Mouse (Mus musculus) embryonic facial prominence, embryonic 12.5 days (tissue): Measurements from ENCODE around the gene Lefty1. TPM values are rescaled to one million over a fixed set of nuclear protein-coding genes. Genes with fewer than 3 reads are reported as not detected.
A peak's percentile ranks its signal among the peaks of the same experiment; 100 is the strongest.

Experiments used
- ATAC-seq: fragments of 200-750 bp; cut with Nextera tagmentation; 2 replicates; pipeline ENCODE4 v1.8.0; 2017; ENCODE audit not compliant: insufficient number of reproducible peaks, insufficient read depth, low FRiP score, low TSS enrichment
- H3K27ac ChIP-seq: fragments of 300-500 bp; sonication (generic); 2 replicates; pipeline ENCODE4 v1.5.1; 2016; ENCODE audit warnings: mild to moderate bottlenecking
- H3K27me3 ChIP-seq: fragments of 300-500 bp; sonication (generic); 2 replicates; pipeline ENCODE4 v1.6.1; 2016; ENCODE audit warnings: mild to moderate bottlenecking, moderate library complexity
- H3K36me3 ChIP-seq: fragments of 300-500 bp; sonication (generic); 2 replicates; pipeline ENCODE4 v1.6.1; 2016; ENCODE audit warnings: mild to moderate bottlenecking
- H3K4me1 ChIP-seq: fragments of 300-500 bp; sonication (generic); 2 replicates; pipeline ENCODE4 v1.6.1; 2016
- H3K4me2 ChIP-seq: fragments of 300-500 bp; sonication (generic); replicated peaks from 2 replicates; pipeline ENCODE4 v1.6.1; 2016; ENCODE audit warnings: mild to moderate bottlenecking, moderate library complexity
- H3K4me3 ChIP-seq: fragments of 300-500 bp; sonication (generic); 2 replicates; pipeline ENCODE4 v1.5.1; 2016; ENCODE audit warnings: mild to moderate bottlenecking
- H3K9ac ChIP-seq: fragments of 300-500 bp; sonication (generic); 2 replicates; pipeline ENCODE4 v1.6.1; 2016; ENCODE audit warnings: mild to moderate bottlenecking, moderate library complexity
- H3K9me3 ChIP-seq: fragments of 300-500 bp; sonication (generic); 2 replicates; pipeline ENCODE4 v1.6.1; 2016; ENCODE audit warnings: mild to moderate bottlenecking, moderate library complexity
- WGBS: fragments of 180-500 bp; shearing (Covaris S2); methylation state at CpG from one replicate; pipeline ENCODE4 v1.1.7; 2016; 5-methylcytosine and 5-hydroxymethylcytosine counted together
- polyA plus RNA-seq: library from polyadenylated mRNA; unstranded; fragments of >200 nt; fragmentation: Nextera tagmentation; extraction: Ambion mirVana; gene quantifications from 2 replicates; pipeline ENCODE4 v1.2.1, GENCODE M21; 2016

The Lefty1 gene
- polyA plus RNA-seq, 1 experiment from 2014 or later, result 2.4 TPM

DNA sequence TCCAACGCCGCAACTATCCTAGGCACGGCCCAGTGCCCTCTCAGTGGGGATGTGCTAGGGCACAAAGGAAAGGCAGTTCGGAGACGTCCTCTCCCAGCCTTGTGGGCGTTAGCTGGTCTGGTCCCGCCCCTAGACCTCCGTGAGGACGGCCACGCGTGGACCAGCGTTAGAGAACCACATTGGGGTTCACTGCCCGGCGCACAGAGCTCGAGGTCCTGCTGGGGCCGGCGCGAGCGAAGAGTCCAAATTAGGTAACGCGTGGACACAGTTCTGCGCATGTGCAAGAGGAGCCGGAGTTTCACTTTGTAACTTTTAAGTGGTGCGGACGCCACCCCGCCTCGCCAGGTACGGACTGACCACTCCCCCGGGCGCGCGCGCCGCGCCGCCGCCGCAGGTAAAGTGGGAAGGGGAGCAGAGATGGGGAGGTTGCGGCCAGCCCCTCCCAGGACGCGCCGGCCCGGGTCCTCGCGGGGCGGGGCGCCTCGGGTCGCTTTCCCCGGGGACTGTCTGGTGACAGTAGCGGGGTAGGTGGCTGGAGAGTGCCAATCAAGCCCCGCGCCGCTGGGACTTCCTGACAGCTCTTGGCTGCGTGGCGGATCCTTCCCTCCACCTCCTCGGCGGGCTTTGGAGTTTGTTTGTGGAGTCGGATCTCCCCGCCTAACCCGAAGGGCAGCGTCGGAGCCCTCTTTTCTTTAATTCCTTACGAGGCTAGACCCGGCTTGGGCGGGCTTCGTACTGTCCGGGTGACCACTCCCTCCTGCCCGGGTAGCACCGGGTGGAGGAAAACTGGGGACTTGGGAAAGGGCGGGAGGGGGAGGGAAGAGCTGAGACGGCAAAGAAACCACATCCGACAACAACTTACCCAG, 7.6 kb downstream of the Lefty1 start, which contains the start of gene Tmem63a:
Gene Tmem63a, plus strand, starts transcription at position 179 of the 866 bp plus-strand sequence.
- WGBS, result under 1% methylated on average over 73 of the region's 73 CpGs
- no peak for ATAC-seq
- Histone ChIP-seq H3K27ac (no peak within 1 kb of the TSS), H3K4me3 (peak within 1 kb of the TSS; percentile 71), H3K36me3 (no peaks in the 10 kb centered on the region), H3K9me3 (no peaks in the 10 kb centered on the region), H3K27me3 (peaks cover 43% of the 10 kb centered on the region), H3K9ac (peak within 1 kb of the TSS; percentile 66), H3K4me1 (peaks cover 32% of the 10 kb centered on the region), H3K4me2 (peak within 1 kb of the TSS; percentile 91)

DNA sequence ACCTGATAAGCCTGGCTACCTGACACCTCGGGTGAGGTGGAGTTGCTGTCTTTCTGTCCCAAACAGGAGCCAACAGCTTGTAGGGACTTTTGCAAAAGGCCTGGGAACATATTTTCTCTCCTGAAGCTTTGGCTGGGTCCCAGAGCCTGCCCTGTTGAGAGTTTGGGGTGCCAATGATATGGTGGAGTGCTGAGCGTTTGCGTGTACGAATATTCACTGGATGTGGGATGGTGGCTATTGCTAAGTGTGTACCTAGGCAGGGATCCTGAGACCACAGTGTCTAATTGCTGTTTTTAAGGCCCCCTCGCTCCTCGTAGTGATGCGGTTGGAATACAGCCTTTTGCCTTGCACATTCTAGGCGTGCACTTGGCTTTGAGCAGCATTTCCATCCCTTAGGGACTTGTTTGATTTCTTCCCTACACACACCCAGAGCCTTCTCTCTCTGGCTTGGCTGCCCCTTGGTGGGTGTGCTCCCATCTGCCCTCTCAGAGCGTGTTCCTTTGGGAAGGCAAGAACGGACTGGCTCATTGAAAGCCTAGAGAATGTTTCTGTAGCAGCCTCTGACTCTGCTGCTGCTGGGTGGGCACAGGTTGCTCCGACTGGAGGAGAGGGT, 8.3 kb downstream of the Lefty1 start:
- Histone ChIP-seq H3K36me3 (no peaks in the 10 kb centered on the region), H3K4me1 (peaks cover 32% of the 10 kb centered on the region), H3K4me3 (peak overlapping the region; percentile 71), H3K9me3 (no peaks in the 10 kb centered on the region), H3K9ac (peak overlapping the region; percentile 66), H3K4me2 (peak overlapping the region; percentile 91), H3K27ac (no peak overlapping the region), H3K27me3 (peaks cover 36% of the 10 kb centered on the region)
- WGBS, result 45% methylated on average over 11 of the region's 11 CpGs
- no peak for ATAC-seq

DNA sequence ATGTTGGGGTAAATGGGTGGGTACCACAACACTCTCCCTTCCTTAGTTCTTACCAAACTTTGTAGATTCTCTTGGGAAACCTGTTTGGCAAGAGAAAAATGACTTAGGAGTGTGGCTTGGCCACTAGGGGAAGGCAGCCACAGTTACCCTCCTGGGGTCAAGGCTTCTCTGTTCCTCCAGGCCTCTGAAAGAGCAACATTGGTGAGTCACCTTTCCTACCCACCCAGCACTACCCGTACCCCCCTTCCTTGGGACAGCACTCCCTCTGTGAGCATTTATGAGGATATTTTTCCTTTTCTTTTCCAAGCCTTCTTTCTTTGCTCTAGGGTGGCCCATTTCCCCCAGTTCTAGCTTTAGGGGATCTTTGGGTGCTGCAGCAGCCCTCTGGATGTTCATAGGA, 9.1 kb downstream of the Lefty1 start:
- no peak overlapping the region for H3K4me2 ChIP-seq
- 70% methylated on average over 1 of the region's 1 CpGs for WGBS
- peaks cover 32% of the 10 kb centered on the region for H3K4me1 ChIP-seq
- peaks cover 34% of the 10 kb centered on the region for H3K27me3 ChIP-seq
- ATAC-seq, result no peak
- no peak overlapping the region for H3K27ac ChIP-seq
- no peak overlapping the region for H3K4me3 ChIP-seq
- no peaks in the 10 kb centered on the region for H3K9me3 ChIP-seq
- no peak overlapping the region for H3K9ac ChIP-seq
- H3K36me3 ChIP-seq, result no peaks in the 10 kb centered on the region

DNA sequence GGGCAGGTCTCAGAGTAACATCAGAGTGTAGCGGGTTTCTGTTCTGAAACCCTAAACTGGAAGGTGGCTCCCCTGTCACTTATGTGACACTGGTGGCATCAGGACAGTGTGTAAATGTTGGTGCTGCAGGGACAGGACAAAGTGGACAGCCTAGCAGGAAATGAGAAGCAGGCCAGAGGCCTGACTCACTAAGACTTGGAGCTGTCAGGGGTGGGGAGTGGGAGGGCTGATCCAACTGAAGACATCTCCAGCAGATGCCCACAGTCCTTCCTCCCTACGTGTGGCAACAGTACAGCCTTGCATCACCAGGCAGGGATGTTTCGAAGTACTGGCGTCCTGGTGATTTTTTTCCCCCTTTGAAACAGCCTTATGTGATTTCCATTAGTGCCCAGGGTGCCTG, 9.7 kb downstream of the Lefty1 start:
- WGBS, result 82% methylated on average over 4 of the region's 4 CpGs
- no peaks in the 10 kb centered on the region for H3K9me3 ChIP-seq
- H3K4me1 ChIP-seq, result peaks cover 32% of the 10 kb centered on the region
- no peaks in the 10 kb centered on the region for H3K36me3 ChIP-seq
- peaks cover 34% of the 10 kb centered on the region for H3K27me3 ChIP-seq
- H3K4me3 ChIP-seq, result no peak overlapping the region
- ATAC-seq, result no peak
- peak overlapping the region; percentile 33; the same call in 1 of the 2 replicates for H3K4me2 ChIP-seq
- H3K27ac ChIP-seq, result peak overlapping the region; percentile 82; the same call in 1 of the 2 replicates
- no peak overlapping the region for H3K9ac ChIP-seq

DNA sequence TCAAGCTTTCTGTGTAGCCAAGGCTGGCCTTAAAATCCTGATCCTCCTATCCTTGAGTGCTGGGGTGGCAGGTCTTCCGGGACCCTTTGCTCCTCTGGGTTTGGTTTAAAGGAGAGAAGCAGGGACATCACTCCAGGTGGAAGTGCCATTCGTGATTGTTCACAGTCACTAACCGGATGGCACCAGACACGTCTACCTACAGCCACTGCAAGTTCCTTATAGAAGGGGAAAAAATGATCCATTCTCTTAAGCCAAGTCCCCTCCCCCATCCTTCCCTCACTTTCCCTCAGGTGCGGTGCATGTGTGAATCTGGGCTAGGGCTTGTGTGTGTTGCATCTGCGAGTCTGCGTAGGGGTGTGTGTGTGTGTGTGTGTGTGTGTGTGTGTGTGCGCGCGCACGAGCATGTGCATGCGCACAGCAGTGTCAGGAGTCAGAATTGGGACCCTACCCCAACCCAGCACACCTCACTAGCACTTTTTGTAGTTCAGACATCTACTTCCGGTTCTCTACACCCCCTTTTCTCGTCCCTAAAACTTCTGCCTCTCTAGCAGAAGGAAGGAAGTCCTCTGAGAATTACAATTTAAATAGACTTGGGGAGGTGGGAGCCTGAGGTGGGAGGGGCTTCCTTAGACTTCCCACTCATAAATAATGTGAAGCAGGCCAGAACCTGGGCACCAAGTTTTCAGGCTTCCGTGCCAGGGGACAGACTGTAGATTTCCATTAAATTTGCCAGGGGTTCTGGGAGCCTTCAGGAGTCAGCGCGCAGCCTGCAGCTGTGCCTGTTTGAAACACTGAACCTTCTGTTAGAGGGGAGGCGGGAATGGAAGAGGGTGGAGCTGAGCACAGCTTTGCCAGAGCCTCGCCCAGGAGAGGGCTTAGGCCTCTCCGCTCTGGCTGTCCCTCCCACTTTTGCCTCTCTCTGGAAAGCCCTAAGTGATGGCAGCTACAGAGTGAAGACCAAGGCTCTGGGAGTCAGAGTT, 10.5 kb downstream of the Lefty1 start:
- Histone ChIP-seq H3K4me2 (peak overlapping the region; percentile 33), H3K4me3 (no peak overlapping the region), H3K4me1 (peaks cover 32% of the 10 kb centered on the region), H3K27ac (peak overlapping the region; percentile 82), H3K36me3 (no peaks in the 10 kb centered on the region), H3K9me3 (no peaks in the 10 kb centered on the region), H3K9ac (no peak overlapping the region; the same call in 1 of the 2 replicates), H3K27me3 (peaks cover 34% of the 10 kb centered on the region)
- ATAC-seq, result peak; percentile 84
- 23% methylated on average over 20 of the region's 20 CpGs for WGBS

DNA sequence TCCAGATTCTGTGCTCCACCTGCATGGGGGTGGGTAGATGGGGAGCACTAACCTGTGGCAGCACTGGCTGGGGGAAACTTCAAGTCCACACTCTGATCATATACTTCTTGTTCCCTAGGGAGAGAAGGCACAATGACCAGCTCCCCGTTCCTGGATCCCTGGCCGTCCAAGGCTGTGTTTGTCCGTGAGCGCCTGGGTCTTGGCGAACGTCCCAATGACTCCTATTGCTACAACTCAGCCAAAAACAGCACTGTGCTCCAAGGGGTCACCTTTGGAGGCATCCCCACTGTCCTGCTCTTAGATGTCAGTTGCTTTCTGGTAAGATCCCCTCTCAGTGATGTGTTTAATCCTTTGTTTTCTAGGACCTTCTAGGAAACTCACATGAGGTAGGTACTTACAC, 11.6 kb downstream of the Lefty1 start:
- Histone ChIP-seq H3K9me3 (no peaks in the 10 kb centered on the region), H3K4me1 (peaks cover 31% of the 10 kb centered on the region), H3K4me2 (no peak overlapping the region), H3K27ac (no peak overlapping the region), H3K27me3 (peaks cover 23% of the 10 kb centered on the region), H3K36me3 (no peaks in the 10 kb centered on the region), H3K4me3 (no peak overlapping the region), H3K9ac (no peak overlapping the region)
- WGBS, result 92% methylated on average over 6 of the region's 6 CpGs
- ATAC-seq, result no peak

DNA sequence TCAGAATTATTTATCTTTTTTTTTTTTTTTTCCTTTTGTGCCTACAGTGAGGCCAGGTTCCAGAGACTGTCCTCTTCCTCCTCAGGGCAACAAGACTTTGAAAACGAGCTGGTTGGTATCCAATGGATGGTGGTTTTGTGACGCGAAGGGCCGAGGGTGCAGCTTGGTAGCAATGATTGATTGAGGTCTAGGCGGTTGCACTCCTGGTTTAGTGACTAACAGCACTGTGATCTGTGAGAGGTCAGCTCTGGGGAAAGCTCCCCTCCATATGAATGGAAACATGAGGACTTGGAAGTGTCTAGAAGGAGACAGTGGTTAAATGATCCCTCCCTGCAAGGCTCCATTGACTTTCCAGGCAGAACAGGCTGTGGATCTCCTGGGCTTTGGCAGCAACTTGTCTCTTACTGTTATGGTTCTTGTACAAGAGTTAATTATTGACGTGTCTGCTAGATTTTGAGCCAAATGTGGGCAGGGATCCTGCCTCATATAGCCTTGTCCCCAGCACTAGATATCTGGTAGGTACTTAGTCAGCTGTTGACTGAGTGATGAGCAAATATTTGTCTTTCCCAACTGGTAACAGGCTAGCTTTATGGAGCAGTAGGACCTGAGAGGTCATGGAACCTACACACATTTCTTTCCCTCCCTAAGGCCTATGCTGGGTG, 17.4 kb downstream of the Lefty1 start:
- peaks cover 8% of the 10 kb centered on the region for H3K36me3 ChIP-seq
- H3K27me3 ChIP-seq, result no peaks in the 10 kb centered on the region
- no peak overlapping the region for H3K4me2 ChIP-seq
- no peak for ATAC-seq
- H3K4me1 ChIP-seq, result peaks cover 9% of the 10 kb centered on the region
- 84% methylated on average over 6 of the region's 6 CpGs for WGBS
- H3K27ac ChIP-seq, result no peak overlapping the region
- H3K4me3 ChIP-seq, result no peak overlapping the region
- H3K9me3 ChIP-seq, result no peaks in the 10 kb centered on the region
- no peak overlapping the region for H3K9ac ChIP-seq

DNA sequence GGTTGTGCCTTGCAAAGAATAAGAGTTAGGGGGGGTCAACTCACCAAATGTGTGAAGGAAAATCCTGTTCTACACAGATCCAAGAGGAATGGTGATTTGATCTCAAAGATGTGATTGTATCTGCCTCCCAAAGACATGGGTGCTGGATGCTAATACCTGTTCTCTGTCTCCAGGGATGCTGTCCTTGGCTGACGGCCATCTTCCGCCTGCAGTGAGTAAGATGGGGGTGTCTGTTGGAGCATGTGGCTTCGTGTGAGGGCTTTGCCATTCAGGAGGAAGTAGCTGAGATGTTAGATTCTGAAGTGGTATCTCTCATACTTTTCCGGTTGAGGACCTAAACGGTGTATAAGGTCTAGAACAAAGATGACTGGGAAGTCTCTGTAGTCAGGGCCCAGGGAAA, 18.0 kb downstream of the Lefty1 start:
- Histone ChIP-seq H3K27ac (no peak overlapping the region), H3K4me2 (no peak overlapping the region), H3K9me3 (no peaks in the 10 kb centered on the region), H3K4me3 (no peak overlapping the region), H3K4me1 (peaks cover 9% of the 10 kb centered on the region), H3K9ac (no peak overlapping the region), H3K36me3 (peaks cover 8% of the 10 kb centered on the region), H3K27me3 (no peaks in the 10 kb centered on the region)
- ATAC-seq, result no peak
- WGBS, result 94% methylated on average over 5 of the region's 5 CpGs

DNA sequence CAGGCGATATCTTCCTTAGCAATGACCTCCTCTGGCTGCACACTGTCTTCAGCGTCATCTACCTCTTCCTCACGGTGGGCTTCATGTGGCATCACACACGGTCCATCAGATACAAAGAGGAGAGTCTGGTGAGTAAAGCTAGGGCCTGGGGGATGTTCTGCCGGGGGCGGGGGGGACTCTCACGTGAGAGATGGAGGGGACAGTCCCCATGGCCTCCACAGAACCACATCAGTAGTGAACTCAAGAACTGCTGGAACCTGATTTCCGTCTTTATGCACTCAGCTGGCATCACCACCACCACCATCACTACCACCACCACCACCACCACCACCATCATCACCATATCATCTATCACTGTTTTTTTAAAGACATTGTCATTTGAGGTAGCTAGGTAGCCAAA, 21.6 kb downstream of the Lefty1 start:
- H3K36me3 ChIP-seq, result peaks cover 11% of the 10 kb centered on the region
- no peak overlapping the region for H3K9ac ChIP-seq
- 90% methylated on average over 8 of the region's 8 CpGs for WGBS
- ATAC-seq, result no peak
- H3K4me3 ChIP-seq, result no peak overlapping the region
- H3K27me3 ChIP-seq, result no peaks in the 10 kb centered on the region
- no peaks in the 10 kb centered on the region for H3K9me3 ChIP-seq
- no peak overlapping the region for H3K27ac ChIP-seq
- peaks cover 12% of the 10 kb centered on the region for H3K4me1 ChIP-seq
- no peak overlapping the region for H3K4me2 ChIP-seq

DNA sequence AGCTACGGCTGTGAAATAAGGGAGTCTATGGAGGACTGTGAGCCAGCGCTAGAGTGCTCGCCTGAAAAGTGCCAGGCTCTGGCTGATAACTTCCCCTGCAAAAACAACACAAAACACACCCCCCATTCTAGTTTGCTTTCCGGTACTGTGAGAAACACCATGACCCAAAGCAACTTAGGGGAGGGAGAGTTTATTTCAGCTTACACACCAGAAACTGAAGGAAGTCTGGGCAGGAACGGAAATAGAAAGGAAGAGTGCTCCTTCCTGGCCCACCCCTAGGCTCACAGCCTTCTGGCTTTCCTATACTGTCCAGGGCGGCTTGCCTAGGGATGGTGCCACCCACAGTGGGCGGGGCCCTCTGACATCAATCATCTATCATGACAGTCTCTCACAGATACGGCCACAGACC, 22.2 kb downstream of the Lefty1 start:
- H3K9ac ChIP-seq, result no peak overlapping the region
- H3K4me3 ChIP-seq, result no peak overlapping the region
- H3K4me2 ChIP-seq, result no peak overlapping the region
- H3K9me3 ChIP-seq, result no peaks in the 10 kb centered on the region
- no peaks in the 10 kb centered on the region for H3K27me3 ChIP-seq
- ATAC-seq, result no peak
- peaks cover 12% of the 10 kb centered on the region for H3K4me1 ChIP-seq
- H3K27ac ChIP-seq, result no peak overlapping the region
- 82% methylated on average over 8 of the region's 8 CpGs for WGBS
- peaks cover 11% of the 10 kb centered on the region for H3K36me3 ChIP-seq

DNA sequence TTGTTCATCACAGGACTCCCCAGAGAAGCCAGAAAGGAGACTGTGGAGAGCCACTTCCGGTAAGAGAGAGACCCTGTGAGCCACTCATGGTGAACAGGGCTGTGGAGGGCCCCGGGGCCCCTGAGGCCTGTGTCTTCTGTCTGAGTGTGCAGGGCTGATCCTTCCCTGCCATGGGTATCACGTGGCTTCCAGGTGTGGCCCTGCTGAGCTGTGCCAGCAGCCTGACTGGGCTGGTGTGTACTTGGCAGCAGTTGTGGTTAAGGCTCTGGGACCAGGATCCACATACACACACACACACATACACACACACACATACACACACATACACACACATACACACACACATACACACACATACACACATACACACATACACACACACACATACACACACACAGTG, 23.2 kb downstream of the Lefty1 start:
- H3K36me3 ChIP-seq, result peaks cover 11% of the 10 kb centered on the region
- WGBS, result 79% methylated on average over 3 of the region's 3 CpGs
- H3K9ac ChIP-seq, result no peak overlapping the region
- no peak overlapping the region for H3K4me2 ChIP-seq
- no peaks in the 10 kb centered on the region for H3K27me3 ChIP-seq
- H3K4me1 ChIP-seq, result peaks cover 12% of the 10 kb centered on the region
- no peak overlapping the region for H3K27ac ChIP-seq
- no peak for ATAC-seq
- no peaks in the 10 kb centered on the region for H3K9me3 ChIP-seq
- H3K4me3 ChIP-seq, result no peak overlapping the region
